Mouse (Mus musculus): ENCODE results near the gene Mfrp. TPM values are rescaled to one million over a fixed set of nuclear protein-coding genes. Genes with fewer than 3 reads are reported as not detected.

Gene Mfrp
- polyA plus RNA-seq, 1 experiment from 2014 or later, result not detected

- Histone ChIP-seq H3K4me2 (peak overlapping the region; percentile 44), H3K9ac (no peak overlapping the region), H3K9me3 (replicated peaks) (no peaks in the 10 kb centered on the region), H3K4me1 (peaks cover 26% of the 10 kb centered on the region), H3K36me3 (no peaks in the 10 kb centered on the region), H3K4me3 (no peak overlapping the region), H3K27ac (no peak overlapping the region), H3K27me3 (replicated peaks) (peaks cover 27% of the 10 kb centered on the region)
- 34% methylated on average over 18 of the region's 18 CpGs for WGBS (ENCODE audit: insufficient replicate concordance)
- ATAC-seq, result no peak
Measured at GRCm38 (mm10) chr9:44125546-44126428, 24.3 kb downstream of the Mfrp start.

- no peak for ATAC-seq
- H3K9ac ChIP-seq, result no peak overlapping the region
- 65% methylated on average over 3 of the region's 3 CpGs for WGBS (ENCODE audit: insufficient replicate concordance)
- no peak overlapping the region for H3K27ac ChIP-seq
- peaks cover 37% of the 10 kb centered on the region for H3K27me3 ChIP-seq (replicated peaks)
- no peak overlapping the region for H3K4me3 ChIP-seq
- peaks cover 26% of the 10 kb centered on the region for H3K4me1 ChIP-seq
- no peaks in the 10 kb centered on the region for H3K36me3 ChIP-seq
- H3K4me2 ChIP-seq, result peak overlapping the region; percentile 44; the same call in 1 of the 2 replicates
- H3K9me3 ChIP-seq (replicated peaks), result no peaks in the 10 kb centered on the region
Measured at GRCm38 (mm10) chr9:44126746-44127145, 25.2 kb downstream of the Mfrp start.

GRCm38 (mm10) chr9:44127351-44127801 lies 25.8 kb downstream of the Mfrp start:
- no peak for ATAC-seq
- H3K4me3 ChIP-seq, result no peak overlapping the region
- no peak overlapping the region for H3K9ac ChIP-seq
- H3K27me3 ChIP-seq (replicated peaks), result peaks cover 43% of the 10 kb centered on the region
- no peak overlapping the region for H3K27ac ChIP-seq
- H3K4me2 ChIP-seq, result no peak overlapping the region
- peaks cover 26% of the 10 kb centered on the region for H3K4me1 ChIP-seq
- 66% methylated on average over 3 of the region's 3 CpGs for WGBS (ENCODE audit: insufficient replicate concordance)
- H3K36me3 ChIP-seq, result no peaks in the 10 kb centered on the region
- H3K9me3 ChIP-seq (replicated peaks), result no peaks in the 10 kb centered on the region

- Histone ChIP-seq H3K4me2 (peak overlapping the region; percentile 60), H3K9ac (no peak overlapping the region), H3K36me3 (no peaks in the 10 kb centered on the region), H3K27ac (peak overlapping the region; percentile 68), H3K27me3 (replicated peaks) (peaks cover 66% of the 10 kb centered on the region), H3K4me3 (peak overlapping the region; percentile 38), H3K4me1 (peaks cover 34% of the 10 kb centered on the region), H3K9me3 (replicated peaks) (no peaks in the 10 kb centered on the region)
- ATAC-seq, result no peak
- WGBS (ENCODE audit: insufficient replicate concordance), result 6% methylated on average over 9 of the region's 9 CpGs
Measured at GRCm38 (mm10) chr9:44129633-44130032, 28.1 kb downstream of the Mfrp start.

GRCm38 (mm10) chr9:44130034-44130433 lies 28.5 kb downstream of the Mfrp start:
- Histone ChIP-seq H3K36me3 (no peaks in the 10 kb centered on the region), H3K27me3 (replicated peaks) (peaks cover 70% of the 10 kb centered on the region), H3K9ac (no peak overlapping the region), H3K4me1 (peaks cover 38% of the 10 kb centered on the region), H3K4me2 (peak overlapping the region; percentile 60), H3K9me3 (replicated peaks) (no peaks in the 10 kb centered on the region), H3K4me3 (peak overlapping the region; percentile 38), H3K27ac (peak overlapping the region; percentile 68)
- peak; percentile 19; the same call in 1 of the 2 replicates for ATAC-seq
- 1% methylated on average over 27 of the region's 27 CpGs for WGBS (ENCODE audit: insufficient replicate concordance)

- Histone ChIP-seq H3K4me3 (peak overlapping the region; percentile 38; the same call in 1 of the 2 replicates), H3K4me2 (peak overlapping the region; percentile 60), H3K36me3 (no peaks in the 10 kb centered on the region), H3K4me1 (peaks cover 43% of the 10 kb centered on the region), H3K9ac (no peak overlapping the region), H3K9me3 (replicated peaks) (no peaks in the 10 kb centered on the region), H3K27ac (peak overlapping the region; percentile 57), H3K27me3 (replicated peaks) (peaks cover 77% of the 10 kb centered on the region)
- ATAC-seq, result no peak; the same call in 1 of the 2 replicates
- 15% methylated on average over 19 of the region's 19 CpGs for WGBS (ENCODE audit: insufficient replicate concordance)
Measured at GRCm38 (mm10) chr9:44130581-44131275, 29.2 kb downstream of the Mfrp start.

GRCm38 (mm10) chr9:44131276-44131590 lies 29.7 kb downstream of the Mfrp start:
- H3K4me1 ChIP-seq, result peaks cover 47% of the 10 kb centered on the region
- no peak overlapping the region for H3K9ac ChIP-seq
- no peak for ATAC-seq
- WGBS (ENCODE audit: insufficient replicate concordance), result 32% methylated on average over 7 of the region's 7 CpGs
- no peak overlapping the region for H3K4me3 ChIP-seq
- H3K9me3 ChIP-seq (replicated peaks), result no peaks in the 10 kb centered on the region
- no peaks in the 10 kb centered on the region for H3K36me3 ChIP-seq
- no peak overlapping the region for H3K4me2 ChIP-seq
- H3K27me3 ChIP-seq (replicated peaks), result peaks cover 82% of the 10 kb centered on the region
- H3K27ac ChIP-seq, result no peak overlapping the region

- Histone ChIP-seq H3K4me2 (no peak overlapping the region), H3K36me3 (no peaks in the 10 kb centered on the region), H3K27ac (no peak overlapping the region), H3K9ac (no peak overlapping the region), H3K9me3 (replicated peaks) (no peaks in the 10 kb centered on the region), H3K27me3 (replicated peaks) (peaks cover 91% of the 10 kb centered on the region), H3K4me1 (peaks cover 46% of the 10 kb centered on the region), H3K4me3 (no peak overlapping the region)
- ATAC-seq, result no peak
- 50% methylated on average over 5 of the region's 5 CpGs for WGBS (ENCODE audit: insufficient replicate concordance)
Measured at GRCm38 (mm10) chr9:44132200-44132599, 30.7 kb downstream of the Mfrp start.

- Histone ChIP-seq H3K4me2 (0 out of 2 replicates have a peak overlapping the region, but pooled peaks have one; percentile 71), H3K27ac (no peak overlapping the region), H3K4me1 (peaks cover 46% of the 10 kb centered on the region), H3K27me3 (replicated peaks) (peaks cover 92% of the 10 kb centered on the region), H3K9me3 (replicated peaks) (no peaks in the 10 kb centered on the region), H3K4me3 (0 out of 2 replicates have a peak overlapping the region, but pooled peaks have one; percentile 56), H3K9ac (no peak overlapping the region), H3K36me3 (no peaks in the 10 kb centered on the region)
- WGBS (ENCODE audit: insufficient replicate concordance), result 27% methylated on average over 2 of the region's 2 CpGs
- ATAC-seq, result no peak
Measured at GRCm38 (mm10) chr9:44133287-44133686, 31.8 kb downstream of the Mfrp start.

GRCm38 (mm10) chr9:44134101-44134850 lies 32.7 kb downstream of the Mfrp start, which contains the start of gene Mcam:
Gene Mcam, plus strand, starts transcription at chr9:44134469.
- Histone ChIP-seq H3K4me3 (peak within 1 kb of the TSS; percentile 56), H3K4me1 (peaks cover 42% of the 10 kb centered on the region), H3K4me2 (peak within 1 kb of the TSS; percentile 71), H3K9ac (peak within 1 kb of the TSS; percentile 47), H3K36me3 (no peaks in the 10 kb centered on the region), H3K9me3 (replicated peaks) (no peaks in the 10 kb centered on the region), H3K27ac (no peak within 1 kb of the TSS), H3K27me3 (replicated peaks) (peaks cover 82% of the 10 kb centered on the region)
- 2% methylated on average over 54 of the region's 55 CpGs for WGBS (ENCODE audit: insufficient replicate concordance)
- no peak for ATAC-seq

GRCm38 (mm10) chr9:44134851-44135730 lies 33.6 kb downstream of the Mfrp start:
- Histone ChIP-seq H3K4me1 (peaks cover 34% of the 10 kb centered on the region), H3K4me3 (peak overlapping the region; percentile 56), H3K9ac (peak overlapping the region; percentile 47), H3K27ac (no peak overlapping the region), H3K9me3 (replicated peaks) (no peaks in the 10 kb centered on the region), H3K36me3 (no peaks in the 10 kb centered on the region), H3K27me3 (replicated peaks) (peaks cover 74% of the 10 kb centered on the region), H3K4me2 (peak overlapping the region; percentile 71)
- 4% methylated on average over 48 of the region's 49 CpGs for WGBS (ENCODE audit: insufficient replicate concordance)
- 0 out of 2 replicates have a peak, but pooled peaks have one; percentile 30 for ATAC-seq

Data from liver, embryonic 12.5 days (tissue).